Mouse (Mus musculus): ENCODE measurements at regions not wholly inside any gene's neighbourhood (a gene's known extent, or its start where the extent isn't known, plus 50 kb on each side); places are given as distances from the start of the nearest gene placed in this dataset.

- Histone ChIP-seq H3K9me3 (ENCODE audit: control insufficient read depth, low read length) (peaks cover 10% of the 10 kb centered on the region; the same call in 1 of the 2 replicates), H3K4me2 (replicated peaks) (no peak overlapping the region), H3K27me3 (ENCODE audit: control insufficient read depth, insufficient read depth, low read length) (no peaks in the 10 kb centered on the region), H3K4me1 (replicated peaks; ENCODE audit: control insufficient read depth, insufficient read depth, low read length) (no peaks in the 10 kb centered on the region), H3K4me3 (replicated peaks; ENCODE audit: low read length) (no peak overlapping the region), H3K27ac (no peak overlapping the region), H3K9ac (no peak overlapping the region), H3K36me3 (replicated peaks; ENCODE audit: control insufficient read depth, insufficient read depth) (no peaks in the 10 kb centered on the region)
- ATAC-seq (ENCODE audit: low FRiP score) (no peak), DNase-seq (ENCODE audit: low spot score) (no peak)
- 85% methylated on average over 1 of the region's 1 CpGs for WGBS
Measured at GRCm38 (mm10) chr13:78323183-78323582, 123.6 kb upstream of the Nr2f1 start.

GRCm38 (mm10) chr13:78318434-78318833, 118.9 kb upstream of the Nr2f1 start:
- Histone ChIP-seq H3K4me3 (replicated peaks; ENCODE audit: low read length) (no peak overlapping the region), H3K9me3 (ENCODE audit: control insufficient read depth, low read length) (peaks cover 10% of the 10 kb centered on the region; the same call in 1 of the 2 replicates), H3K4me2 (replicated peaks) (no peak overlapping the region), H3K9ac (no peak overlapping the region), H3K4me1 (replicated peaks; ENCODE audit: control insufficient read depth, insufficient read depth, low read length) (no peaks in the 10 kb centered on the region), H3K27ac (no peak overlapping the region), H3K27me3 (ENCODE audit: control insufficient read depth, insufficient read depth, low read length) (no peaks in the 10 kb centered on the region), H3K36me3 (replicated peaks; ENCODE audit: control insufficient read depth, insufficient read depth) (no peaks in the 10 kb centered on the region)
- ATAC-seq (ENCODE audit: low FRiP score) (no peak), DNase-seq (ENCODE audit: low spot score) (no peak)
- WGBS = 86% methylated on average over 2 of the region's 2 CpGs

- H3K9me3 ChIP-seq (ENCODE audit: control insufficient read depth, low read length) = no peaks in the 10 kb centered on the region
- ATAC-seq (ENCODE audit: low FRiP score) (no peak), DNase-seq (ENCODE audit: low spot score) (no peak)
- H3K4me3 ChIP-seq (replicated peaks; ENCODE audit: low read length) = no peak overlapping the region
- no peak overlapping the region for H3K27ac ChIP-seq
- no peak overlapping the region for H3K9ac ChIP-seq
- H3K4me2 ChIP-seq (replicated peaks) = no peak overlapping the region
- H3K27me3 ChIP-seq (ENCODE audit: control insufficient read depth, insufficient read depth, low read length) = no peaks in the 10 kb centered on the region
- H3K4me1 ChIP-seq (replicated peaks; ENCODE audit: control insufficient read depth, insufficient read depth, low read length) = no peaks in the 10 kb centered on the region
- 44% methylated on average over 3 of the region's 3 CpGs for WGBS
- no peaks in the 10 kb centered on the region for H3K36me3 ChIP-seq (replicated peaks; ENCODE audit: control insufficient read depth, insufficient read depth)
Measured at GRCm38 (mm10) chr13:78310837-78311236, 111.3 kb upstream of the Nr2f1 start.

Data from hindbrain, embryonic 14.5 days (tissue).